Mouse (Mus musculus): ENCODE measurements around the gene Fbxl19.
A peak's percentile ranks its signal among the peaks of the same experiment; 100 is the strongest.
"Not testable (repeated sequence)": the region's sequence is repeated elsewhere in the genome, so short reads cannot be mapped to it uniquely, and the experiment has no call there.

The Fbxl19 gene

DNA sequence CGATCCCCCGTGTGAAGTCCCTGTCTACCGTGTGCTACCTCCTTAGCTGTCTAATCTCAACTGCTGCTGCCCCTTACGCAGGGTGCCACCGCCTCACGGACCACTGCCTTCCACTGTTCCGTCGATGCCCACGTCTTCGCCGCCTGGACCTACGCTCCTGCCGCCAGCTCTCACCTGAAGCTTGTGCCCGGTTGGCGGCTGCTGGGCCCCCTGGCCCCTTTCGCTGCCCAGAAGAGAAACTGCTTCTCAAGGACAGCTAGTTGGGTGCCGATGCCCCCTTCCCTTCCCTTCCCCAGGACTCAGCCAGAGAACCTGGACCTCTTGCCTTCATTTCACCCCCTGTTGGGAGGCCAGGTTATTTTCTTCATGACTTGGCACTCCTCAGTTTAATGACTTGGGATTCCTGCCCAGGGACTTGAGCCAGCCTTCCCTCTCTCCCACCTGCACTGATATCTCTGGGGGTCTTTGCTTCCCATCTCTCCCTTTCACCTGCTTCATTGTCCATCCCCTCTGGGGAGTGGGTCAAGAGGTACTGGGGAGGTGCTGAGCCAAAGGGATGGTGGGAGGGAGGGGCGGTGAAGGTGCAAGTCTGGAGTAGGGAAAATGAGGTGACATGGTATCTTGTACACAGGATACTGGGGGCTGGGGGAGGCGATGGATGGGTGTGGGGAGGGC, 23.5 kb downstream of the Fbxl19 start:
- no peak for DNase-seq (ENCODE audit: low read depth, low spot score)

DNA sequence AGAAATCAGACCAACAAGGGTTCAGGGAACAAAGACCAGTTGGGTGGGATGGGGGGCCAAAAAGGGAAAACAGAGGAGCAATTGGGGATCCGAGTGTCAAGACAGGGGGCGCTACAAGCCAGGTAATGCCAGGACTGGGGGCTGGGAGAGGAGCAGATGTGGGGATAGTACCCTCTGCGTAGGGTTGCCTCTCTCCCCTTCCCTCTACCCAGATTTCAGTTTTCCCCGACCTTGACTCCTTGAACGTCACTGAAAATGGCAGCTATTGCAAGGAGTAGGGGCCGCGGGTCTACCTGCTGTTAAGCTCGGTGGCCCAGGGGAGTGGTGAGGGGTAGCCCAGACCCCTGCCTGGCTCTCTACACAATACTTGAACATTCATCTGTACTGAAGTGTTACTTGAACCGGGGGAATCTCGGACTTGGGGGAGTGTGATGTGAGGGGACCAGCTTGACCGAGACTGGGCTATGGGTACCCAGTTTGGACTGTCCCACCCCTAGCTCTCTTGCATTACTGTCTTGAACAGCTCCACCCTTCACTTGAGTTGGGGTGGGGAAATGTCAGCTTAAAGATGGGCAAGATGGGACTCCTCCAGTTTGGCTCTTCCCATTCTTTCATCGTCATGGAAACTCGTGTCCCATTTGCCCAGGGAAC, 24.1 kb downstream of the Fbxl19 start:
- DNase-seq (ENCODE audit: low read depth, low spot score), result no peak

DNA sequence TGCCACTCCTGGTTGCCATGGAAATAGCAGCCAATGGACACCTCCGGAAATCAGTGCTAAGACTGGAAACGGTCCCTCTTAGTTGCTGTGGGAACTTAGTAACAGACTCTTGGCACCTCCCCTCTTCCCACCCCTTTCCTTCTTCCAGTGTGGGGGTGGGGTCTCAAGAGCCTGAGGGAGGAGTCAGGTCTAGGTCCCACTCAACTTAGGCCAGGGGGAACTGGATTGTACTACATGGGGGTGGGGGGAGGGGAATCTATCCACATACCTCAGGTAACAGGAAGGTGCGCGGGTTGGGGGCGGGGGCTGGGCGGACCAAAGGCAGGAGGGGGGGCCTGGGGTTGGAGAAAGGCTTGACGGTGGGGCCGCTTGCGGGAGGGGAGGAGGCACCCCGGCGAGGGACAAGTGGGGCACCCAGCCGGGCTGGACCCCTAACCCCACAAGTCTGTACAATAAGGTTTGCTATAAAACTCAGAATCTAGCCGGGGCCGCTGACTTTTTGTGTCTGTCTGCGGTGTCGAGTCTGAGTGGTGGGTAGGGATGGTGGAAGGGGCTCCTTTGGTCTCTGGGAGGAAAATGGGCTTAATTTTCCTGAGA, 24.8 kb downstream of the Fbxl19 start:
- DNase-seq (ENCODE audit: low read depth, low spot score), result peak; percentile 85

DNA sequence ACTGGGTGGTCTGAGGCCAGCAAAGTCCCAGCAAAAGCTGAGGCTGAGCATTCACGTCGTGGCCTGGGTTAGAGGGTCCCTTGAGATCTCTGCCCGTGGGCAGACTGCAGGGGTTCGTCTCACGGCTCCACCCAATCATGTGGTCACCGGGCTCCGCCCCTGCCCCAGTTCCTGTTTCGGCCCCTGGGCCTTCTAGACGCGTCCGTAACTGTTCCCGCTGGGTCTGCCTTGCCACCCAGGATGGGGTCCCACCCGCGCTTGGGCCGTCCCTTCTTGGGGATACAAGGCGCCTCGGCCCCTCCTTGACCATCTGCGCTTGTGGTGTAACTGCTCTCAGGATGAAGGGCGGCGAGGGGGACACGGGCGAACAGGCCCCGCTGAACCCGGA, 25.3 kb downstream of the Fbxl19 start, which contains the start of gene Orai3:
Orai3 (plus strand) TSS at position 165 of the 388 bp plus-strand sequence.
- peak; percentile 66 for DNase-seq (ENCODE audit: low read depth, low spot score)

DNA sequence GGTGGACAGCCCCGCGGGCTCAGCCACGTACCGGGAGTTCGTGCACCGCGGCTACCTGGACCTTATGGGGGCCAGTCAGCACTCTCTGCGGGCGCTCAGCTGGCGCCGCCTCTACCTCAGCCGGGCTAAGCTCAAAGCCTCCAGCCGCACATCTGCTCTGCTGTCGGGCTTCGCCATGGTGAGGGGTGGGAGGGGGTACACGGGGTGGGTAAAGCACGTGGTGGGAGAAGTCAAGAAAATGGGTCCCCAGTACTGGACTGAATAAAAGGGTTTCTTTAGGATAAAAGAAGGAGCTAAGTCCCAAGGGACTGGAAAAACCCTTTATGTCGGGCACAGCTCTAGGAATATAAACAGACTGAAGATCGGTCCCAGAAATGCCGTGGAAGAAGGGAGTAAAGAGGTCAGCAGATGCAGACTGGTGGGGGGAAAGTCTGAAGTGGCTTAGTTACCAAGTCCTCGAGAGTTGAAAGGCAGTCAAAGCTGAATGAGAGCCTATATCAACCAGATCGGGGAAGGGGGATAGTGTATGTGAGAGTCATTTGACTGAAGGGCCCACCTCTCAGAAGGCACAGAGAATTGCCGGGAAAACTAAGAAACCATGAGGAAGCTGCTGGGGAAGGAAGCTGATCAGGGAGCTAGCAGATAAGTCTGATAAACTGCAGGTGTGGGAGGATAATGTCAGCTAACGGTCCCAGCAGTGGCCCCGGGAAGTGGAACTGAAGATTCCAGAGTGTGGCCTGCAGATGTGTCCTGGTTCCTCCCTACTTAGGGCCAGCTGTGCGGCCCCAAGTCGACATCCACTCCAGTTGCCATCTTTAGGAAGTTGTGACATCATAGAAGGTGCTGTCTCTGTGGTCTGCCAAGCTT, 25.9 kb downstream of the Fbxl19 start:
- DNase-seq (ENCODE audit: low read depth, low spot score), result no peak

DNA sequence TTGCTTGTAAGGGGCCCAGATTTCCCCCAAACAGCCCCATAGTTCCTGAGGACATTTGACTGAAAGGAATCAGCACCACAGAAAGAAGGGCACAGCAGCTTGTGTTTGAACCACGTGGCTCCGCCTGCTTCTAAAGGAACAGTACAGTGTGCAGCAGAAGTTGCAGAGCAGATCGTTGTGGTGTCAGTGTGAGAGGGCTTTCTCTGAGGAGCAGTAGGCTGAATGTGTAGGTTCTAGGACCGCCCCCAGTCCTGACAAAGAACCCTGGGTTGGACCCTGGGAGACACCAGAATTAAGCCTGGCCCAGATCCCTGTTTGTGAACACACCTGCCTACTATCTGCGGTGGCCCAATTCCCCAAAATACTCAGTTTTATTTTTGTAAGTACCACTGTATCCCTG, 26.9 kb downstream of the Fbxl19 start:
- DNase-seq (ENCODE audit: low read depth, low spot score), result no peak

DNA sequence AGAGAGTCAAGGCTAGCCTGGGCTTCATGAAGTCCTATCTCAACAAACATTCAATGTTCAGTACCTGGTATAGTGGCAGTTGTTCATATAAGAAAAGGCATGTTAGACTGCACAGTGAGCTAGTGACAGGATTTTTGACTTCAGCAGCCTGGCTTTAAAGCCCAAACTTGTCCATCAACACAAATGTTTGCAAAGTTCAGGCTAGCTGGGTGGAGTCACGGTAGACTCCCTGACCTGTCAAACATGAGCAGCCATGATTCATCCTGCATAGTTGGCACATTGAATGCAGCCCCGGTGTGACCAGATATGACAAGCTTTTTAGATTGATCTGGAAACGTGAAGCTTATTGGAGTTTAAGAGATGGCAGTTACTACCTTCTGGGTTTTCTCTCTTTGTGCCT, 27.7 kb downstream of the Fbxl19 start:
- DNase-seq (ENCODE audit: low read depth, low spot score), result no peak

DNA sequence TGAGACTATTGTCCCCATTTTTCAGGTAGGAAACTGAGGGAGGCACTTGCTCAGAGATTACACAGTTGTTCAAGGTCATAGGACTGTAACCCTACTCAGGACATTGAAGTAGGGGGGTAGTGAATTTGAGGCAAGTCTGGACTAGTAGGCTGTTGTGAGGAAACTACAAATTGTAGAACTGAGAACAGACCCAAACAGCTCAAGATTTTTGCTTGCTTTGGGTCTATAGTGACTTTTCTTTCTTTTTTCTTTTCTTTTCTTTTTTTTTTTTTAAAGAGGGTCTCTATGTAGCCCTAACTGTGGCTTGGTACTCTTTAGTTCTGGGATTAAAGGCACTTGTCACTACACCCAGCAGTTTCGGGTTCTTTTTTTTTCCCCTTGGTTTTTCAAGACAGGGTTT, 28.2 kb downstream of the Fbxl19 start:
- no peak for DNase-seq (ENCODE audit: low read depth, low spot score)

DNA sequence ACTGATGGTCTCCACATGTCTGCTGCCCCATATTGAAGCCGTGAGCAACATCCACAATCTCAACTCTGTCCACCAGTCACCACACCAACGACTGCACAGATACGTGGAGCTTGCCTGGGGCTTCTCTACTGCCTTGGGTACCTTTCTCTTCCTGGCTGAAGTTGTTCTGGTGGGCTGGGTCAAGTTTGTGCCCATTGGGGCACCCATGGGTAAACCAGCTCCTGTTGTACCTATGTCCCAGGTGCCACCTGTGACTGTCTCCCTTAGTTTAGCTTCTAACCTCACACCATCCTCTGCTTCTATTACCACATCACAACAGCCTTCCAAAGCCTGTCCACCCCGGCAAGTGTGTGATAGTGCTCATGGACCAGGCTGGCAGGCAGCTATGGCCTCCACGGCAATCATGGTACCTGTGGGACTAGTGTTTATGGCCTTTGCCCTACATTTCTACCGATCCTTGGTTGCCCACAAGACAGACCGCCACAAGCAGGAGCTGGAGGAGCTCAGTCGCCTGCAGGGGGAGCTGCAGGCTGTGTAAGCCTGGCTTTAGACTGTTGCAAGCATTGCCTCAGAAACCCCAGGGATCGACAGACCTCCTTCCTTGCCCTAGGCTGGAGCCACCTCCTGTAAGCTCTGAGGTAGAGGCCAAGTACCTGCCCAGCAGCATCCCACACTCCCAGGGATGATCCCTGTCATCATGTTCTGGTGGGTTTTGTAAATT, 29.5 kb downstream of the Fbxl19 start:
- peak; percentile 70 for DNase-seq (ENCODE audit: low read depth, low spot score)

DNA sequence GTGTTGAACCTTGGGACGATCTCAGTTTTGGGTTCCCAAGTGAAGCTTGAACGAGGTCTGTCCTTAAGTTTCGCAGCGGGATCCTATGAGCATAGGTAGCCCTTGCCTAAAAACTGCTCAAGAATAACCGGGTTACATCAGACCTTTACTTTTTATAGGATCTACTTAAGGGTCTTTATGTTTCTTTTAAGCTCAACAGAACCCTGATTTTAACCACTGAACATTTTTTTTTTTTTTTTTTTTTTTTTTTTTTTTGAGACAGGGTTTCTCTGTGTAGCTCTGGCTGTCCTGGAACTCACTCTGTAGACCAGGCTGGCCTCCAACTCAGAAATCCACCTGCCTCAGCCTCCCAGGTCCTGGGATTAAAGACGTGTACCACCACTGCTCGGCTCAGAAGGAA, 31.5 kb downstream of the Fbxl19 start:
- DNase-seq (ENCODE audit: low read depth, low spot score), result not testable (repeated sequence)

DNA sequence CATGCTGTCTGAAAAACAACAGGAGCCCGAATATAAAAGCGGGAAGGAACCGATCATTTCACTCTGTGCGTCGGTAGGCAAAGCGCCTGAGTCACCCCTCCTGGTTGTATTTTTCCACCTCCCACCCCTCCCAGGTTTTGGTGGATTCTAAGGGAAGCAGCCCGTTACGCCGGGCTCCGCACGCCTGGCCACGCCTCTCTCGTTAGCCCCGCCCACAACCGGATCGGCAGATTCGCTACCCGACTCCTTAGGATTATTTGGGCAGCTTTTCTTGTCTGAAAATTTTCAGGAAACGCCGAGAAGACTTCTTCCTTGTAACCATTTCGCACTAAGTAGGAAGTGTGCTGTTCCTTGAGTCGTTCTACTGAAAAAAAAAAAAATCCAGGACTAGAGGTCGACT, 32.1 kb downstream of the Fbxl19 start, which contains the start of gene Setd1a:
Setd1a (plus strand) TSS at position 245 of the 400 bp plus-strand sequence.
- DNase-seq (ENCODE audit: low read depth, low spot score), result peak; percentile 74

DNA sequence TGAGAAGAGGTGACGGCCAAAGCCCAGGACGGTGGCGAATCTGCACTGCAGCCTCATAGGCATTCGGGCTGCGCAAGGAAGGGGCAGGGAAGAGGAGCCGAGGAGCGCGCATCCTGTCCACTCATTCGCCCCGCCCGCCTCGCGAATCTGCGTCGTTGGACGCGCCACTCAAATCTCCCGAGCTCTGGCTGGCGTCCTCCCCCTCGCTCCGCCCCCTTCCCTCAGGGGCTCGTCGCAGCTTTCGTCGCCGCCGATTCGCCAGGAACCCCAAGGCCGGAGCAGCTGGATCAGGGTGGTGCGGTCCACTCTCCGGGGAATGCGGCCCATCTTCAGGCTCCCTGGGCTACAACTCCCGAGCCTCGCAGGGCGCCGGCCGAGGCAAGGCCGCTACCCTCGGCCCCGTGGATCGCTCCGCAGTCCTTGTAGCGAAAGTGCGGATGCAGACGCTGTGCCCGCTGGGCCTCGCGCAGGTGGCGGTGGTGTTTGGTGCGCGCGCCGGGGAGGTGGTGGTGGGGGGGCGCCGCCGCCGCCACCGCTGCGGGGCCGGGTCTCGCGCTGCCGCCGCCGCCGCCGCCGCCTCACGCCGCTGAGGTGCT, 32.6 kb downstream of the Fbxl19 start:
- peak; percentile 95 for DNase-seq (ENCODE audit: low read depth, low spot score)

DNA sequence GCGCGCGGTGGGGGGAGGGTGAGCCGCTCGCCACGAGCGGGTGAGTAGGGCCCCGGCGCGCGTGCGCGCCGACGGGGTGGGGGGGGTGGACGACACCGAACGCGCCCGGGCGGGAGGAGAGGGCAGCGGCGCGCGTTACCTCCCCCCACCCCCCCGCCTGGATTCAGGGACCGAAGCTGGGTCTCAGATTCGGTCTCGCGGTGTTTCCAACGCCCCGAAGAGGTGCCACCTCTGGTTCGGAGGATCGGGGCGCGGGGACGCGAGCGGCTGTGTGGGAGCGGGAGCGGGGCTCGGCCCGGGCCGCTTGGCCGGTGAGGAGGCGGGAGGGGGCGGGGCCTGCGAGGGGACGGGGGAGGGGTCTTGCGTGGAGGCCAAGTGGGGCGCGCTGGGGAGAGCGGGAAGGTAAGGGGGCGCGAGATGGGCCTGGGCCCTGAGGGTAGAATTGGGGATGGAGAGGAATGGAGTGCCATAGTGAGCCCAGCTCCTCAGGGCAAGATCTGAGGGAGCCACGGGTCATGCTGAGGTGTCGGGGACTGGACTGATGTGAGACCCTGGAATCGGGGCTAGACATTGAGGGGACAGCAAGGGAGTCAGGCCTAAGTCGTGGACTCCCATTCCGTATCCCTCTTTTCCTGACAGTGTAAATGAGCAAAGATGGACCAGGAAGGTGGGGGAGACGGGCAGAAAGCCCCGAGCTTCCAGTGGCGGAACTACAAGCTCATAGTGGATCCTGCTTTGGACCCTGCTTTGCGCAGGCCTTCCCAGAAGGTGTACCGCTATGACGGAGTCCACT, 33.3 kb downstream of the Fbxl19 start:
- peak; percentile 38 for DNase-seq (ENCODE audit: low read depth, low spot score)

DNA sequence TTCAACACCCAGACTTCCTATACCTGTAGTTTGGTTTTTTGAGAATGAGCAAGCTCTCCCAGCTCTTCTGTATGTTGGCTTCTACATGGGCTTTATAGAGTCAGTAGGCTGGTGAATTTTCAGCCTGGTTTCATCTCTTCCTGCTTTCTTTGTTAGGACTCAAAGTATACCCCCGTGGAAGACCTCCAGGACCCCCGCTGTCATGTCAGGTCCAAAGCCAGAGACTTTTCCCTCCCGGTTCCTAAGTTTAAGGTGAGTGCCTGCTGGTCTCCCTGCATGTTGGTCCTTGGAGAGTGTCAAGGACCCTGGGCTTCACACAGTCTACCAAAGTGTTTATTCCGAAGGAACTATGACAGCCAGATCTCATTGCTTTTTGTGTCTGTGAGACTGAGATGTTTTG, 34.0 kb downstream of the Fbxl19 start:
- no peak for DNase-seq (ENCODE audit: low read depth, low spot score)

DNA sequence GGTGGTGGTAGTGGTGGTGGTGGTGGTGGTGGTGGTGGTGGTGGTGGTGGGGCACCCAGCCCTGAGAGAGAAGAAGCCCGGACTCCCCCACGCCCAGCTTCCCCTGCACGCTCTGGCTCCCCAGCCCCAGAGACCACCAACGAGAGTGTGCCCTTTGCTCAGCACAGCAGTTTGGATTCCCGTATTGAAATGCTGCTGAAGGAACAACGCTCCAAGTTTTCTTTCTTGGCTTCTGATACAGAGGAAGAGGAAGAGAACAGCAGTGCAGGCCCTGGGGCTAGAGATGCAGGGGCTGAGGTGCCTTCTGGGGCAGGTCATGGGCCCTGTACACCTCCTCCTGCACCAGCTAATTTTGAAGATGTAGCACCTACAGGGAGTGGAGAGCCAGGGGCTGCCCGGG, 41.0 kb downstream of the Fbxl19 start, which contains the start of gene Gm49388:
Gm49388 (plus strand) TSS at position 301 of the 400 bp plus-strand sequence.
- no peak for DNase-seq (ENCODE audit: low read depth, low spot score)

DNA sequence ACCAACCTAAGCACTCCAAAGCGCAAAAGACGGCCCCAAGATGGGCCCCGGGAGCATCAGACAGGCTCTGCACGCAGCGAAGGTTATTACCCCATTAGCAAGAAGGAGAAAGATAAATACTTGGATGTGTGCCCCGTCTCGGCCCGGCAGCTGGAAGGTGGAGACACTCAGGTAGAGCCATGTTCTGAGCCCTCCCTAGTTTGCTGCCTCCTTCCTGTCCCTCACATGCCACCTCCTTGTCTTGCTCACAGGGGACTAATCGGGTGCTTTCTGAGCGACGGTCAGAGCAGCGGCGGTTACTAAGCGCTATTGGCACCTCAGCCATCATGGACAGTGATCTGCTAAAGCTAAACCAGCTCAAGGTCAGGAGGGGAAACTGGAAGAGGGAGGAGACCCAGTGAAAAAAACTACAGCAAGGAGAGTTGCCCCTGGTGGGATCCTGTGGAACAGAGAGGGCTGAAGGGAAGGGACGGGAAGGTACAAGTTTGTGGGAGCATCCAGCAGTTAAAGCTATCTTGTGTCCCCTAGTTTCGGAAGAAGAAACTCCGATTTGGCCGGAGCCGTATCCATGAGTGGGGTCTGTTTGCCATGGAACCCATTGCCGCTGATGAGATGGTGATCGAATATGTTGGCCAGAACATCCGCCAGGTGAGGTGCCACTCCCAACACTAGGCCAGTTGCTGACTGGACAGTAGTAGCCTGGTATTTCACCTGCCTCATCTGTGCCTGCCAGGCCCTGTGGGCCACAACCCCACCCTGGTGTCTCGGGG, 52.9 kb downstream of the Fbxl19 start:
- no peak for DNase-seq (ENCODE audit: low read depth, low spot score)

DNA sequence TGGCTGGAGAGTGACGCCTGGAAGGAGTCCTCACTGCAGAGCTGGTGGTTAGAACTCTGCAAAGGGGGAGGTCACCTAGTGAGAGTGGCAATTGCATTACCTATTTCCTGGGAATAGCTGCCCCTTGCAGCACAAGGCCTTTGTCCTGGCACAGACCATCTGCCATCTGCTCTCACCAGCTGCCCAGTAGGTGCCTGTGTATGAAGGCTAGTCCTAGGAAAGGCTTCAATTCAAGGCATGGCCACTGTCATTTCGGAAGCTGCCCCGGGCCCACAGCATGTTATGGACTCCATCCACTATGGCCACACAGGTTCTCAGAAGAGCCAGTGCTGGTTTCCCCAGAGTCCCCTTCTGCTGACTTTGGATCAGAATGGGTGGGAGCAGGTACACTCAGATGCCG, 54.2 kb downstream of the Fbxl19 start:
- DNase-seq (ENCODE audit: low read depth, low spot score), result no peak

DNA sequence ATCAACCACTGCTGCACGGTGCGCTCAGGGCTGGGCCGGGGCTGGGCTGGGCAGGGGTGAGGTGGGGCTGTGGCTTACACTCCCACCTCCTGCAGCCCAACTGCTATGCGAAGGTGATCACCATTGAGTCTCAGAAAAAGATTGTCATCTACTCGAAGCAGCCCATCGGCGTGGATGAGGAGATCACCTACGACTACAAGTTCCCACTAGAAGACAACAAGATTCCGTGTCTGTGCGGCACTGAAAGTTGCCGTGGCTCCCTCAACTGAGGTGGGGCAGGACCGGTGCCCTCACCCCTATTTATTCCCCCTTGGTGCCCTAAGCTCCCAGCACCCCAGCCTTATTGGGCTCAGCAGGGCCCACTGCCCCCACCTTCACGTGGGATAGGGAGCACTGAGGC, 54.9 kb downstream of the Fbxl19 start:
- no peak for DNase-seq (ENCODE audit: low read depth, low spot score)

DNA sequence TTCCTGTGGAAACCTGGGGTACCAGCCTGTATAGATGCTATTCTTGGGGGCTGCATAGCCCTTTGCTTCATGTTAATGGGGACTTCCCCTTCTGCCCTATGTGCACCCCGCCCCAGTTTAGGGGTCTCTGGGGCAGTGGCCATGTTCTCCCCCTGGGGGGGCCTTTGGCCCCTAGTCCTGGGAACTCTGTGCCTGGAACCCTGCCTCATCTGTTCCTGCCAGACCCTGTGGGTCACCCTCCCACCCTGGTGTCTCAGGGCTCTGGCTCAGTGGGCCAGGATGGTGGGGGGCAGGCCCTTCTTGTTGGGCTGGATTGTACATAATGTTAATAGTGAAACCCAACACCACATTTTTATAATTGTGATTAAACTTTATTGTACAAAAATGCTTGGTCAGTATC, 55.4 kb downstream of the Fbxl19 start:
- DNase-seq (ENCODE audit: low read depth, low spot score), result no peak

All from embryo, embryonic 11.5 days (tissue).